Mouse (Mus musculus) liver, postnatal 0 days (tissue): ENCODE results near the gene March5.

Experiments used
- CTCF ChIP-seq: sonication (generic); IDR thresholded peaks from 2 replicates; pipeline ENCODE4 v1.5.1; 2016; ENCODE audit warnings: antibody characterized with exemption, low read depth
- EP300 ChIP-seq: IDR thresholded peaks from 2 replicates; pipeline ENCODE4 v1.6.1; 2016; ENCODE audit warnings: antibody characterized with exemption, low read depth, mild to moderate bottlenecking

GRCm38 (mm10) chr19:37175436-37175805 lies 31.9 kb upstream of the March5 start:
- TF ChIP-seq CTCF (no peak), EP300 (no peak)
